Mouse (Mus musculus) naive thymus-derived CD4-positive, alpha-beta T cell, adult 2 months (primary cell): ENCODE data around the gene Gm49369.
"Not testable (repeated sequence)": the region's sequence is repeated elsewhere in the genome, so short reads cannot be mapped to it uniquely, and the experiment has no call there.

Experiments used
- DNase-seq: peaks from one replicate; pipeline ENCODE4 v3.0.0-alpha.2; 2011; ENCODE audit warnings: low read depth

The Gm49369 gene

GRCm38 (mm10) chr7:142328507-142328906, 54.0 kb downstream of the Gm49369 start:
- DNase-seq = no peak

- DNase-seq = no peak
These were observed 55.6 kb downstream of the Gm49369 start for GRCm38 (mm10) chr7:142326714-142327445.

- DNase-seq = no peak
These were observed 58.9 kb downstream of the Gm49369 start for GRCm38 (mm10) chr7:142323396-142324117.

- no peak for DNase-seq
These were observed 59.8 kb downstream of the Gm49369 start for GRCm38 (mm10) chr7:142322641-142323040.

GRCm38 (mm10) chr7:142321637-142322306, 60.7 kb downstream of the Gm49369 start:
- not testable (repeated sequence) for DNase-seq
